Mouse (Mus musculus) heart, embryonic 14.5 days (tissue): ENCODE data around the gene Iqgap3. TPM values are rescaled to one million over a fixed set of nuclear protein-coding genes. Genes with fewer than 3 reads are reported as not detected.

Experiments
- ATAC-seq: fragments of 200-750 bp; cut with Nextera tagmentation; 2 replicates; pipeline ENCODE4 v1.8.0; 2017; ENCODE audit warnings: low read depth, moderate TSS enrichment; ENCODE audit not compliant: insufficient number of reproducible peaks, insufficient read depth, low FRiP score
- H3K27ac ChIP-seq, 2 experiments: fragments of 200-500 bp in 1 of 2; fragments of 300-500 bp in 1 of 2; sonication (generic) in 1 of 2; replicated peaks in 1 of 2; 2 replicates each; pipeline ENCODE4 v1.5.1; 2012 to 2014; ENCODE audit warnings: low read depth in 2 of 2, low read length in 2 of 2, control low read depth in 1 of 2, mild to moderate bottlenecking in 1 of 2, mixed read lengths in 1 of 2; ENCODE audit not compliant: control insufficient read depth in 1 of 2, insufficient read depth in 1 of 2
- H3K27me3 ChIP-seq: fragments of 300-500 bp; sonication (generic); 2 replicates; pipeline ENCODE4 v1.6.1; 2014; ENCODE audit warnings: mild to moderate bottlenecking, low read length, control low read depth; ENCODE audit not compliant: control insufficient read depth, insufficient read depth
- H3K36me3 ChIP-seq: fragments of 300-500 bp; sonication (generic); 2 replicates; pipeline ENCODE4 v1.6.1; 2014; ENCODE audit warnings: mild to moderate bottlenecking, control low read depth, low read length, mixed read lengths; ENCODE audit not compliant: control insufficient read depth, insufficient read depth
- H3K4me1 ChIP-seq, 2 experiments: fragments of 200-500 bp in 1 of 2; fragments of 300-500 bp in 1 of 2; sonication (generic) in 1 of 2; 2 replicates each; pipeline ENCODE4 v1.6.1; 2012 to 2014; ENCODE audit warnings: low read length in 2 of 2, control low read depth in 1 of 2, mixed read lengths in 1 of 2; ENCODE audit not compliant: control insufficient read depth in 2 of 2, insufficient read depth in 2 of 2
- H3K4me2 ChIP-seq: fragments of 300-500 bp; sonication (generic); 2 replicates; pipeline ENCODE4 v1.6.1; 2014; ENCODE audit warnings: mild to moderate bottlenecking, low read length
- H3K4me3 ChIP-seq, 2 experiments: fragments of 200-500 bp in 1 of 2; fragments of 300-500 bp in 1 of 2; sonication (generic) in 1 of 2; 2 replicates each; pipeline ENCODE4 v1.5.1; 2012 to 2014; ENCODE audit warnings: low read length in 2 of 2, mild to moderate bottlenecking in 2 of 2, control low read depth in 1 of 2, low read depth in 1 of 2, moderate library complexity in 1 of 2; ENCODE audit not compliant: control insufficient read depth in 1 of 2, insufficient read depth in 1 of 2
- H3K9ac ChIP-seq: fragments of 300-500 bp; sonication (generic); 2 replicates; pipeline ENCODE4 v1.6.1; 2014; ENCODE audit warnings: mild to moderate bottlenecking, low read length
- H3K9me3 ChIP-seq: fragments of 300-500 bp; sonication (generic); 2 replicates; pipeline ENCODE4 v1.6.1; 2016; ENCODE audit warnings: low read length, control low read depth; ENCODE audit not compliant: control insufficient read depth
- WGBS: fragments of 180-500 bp; shearing (Covaris S2); extraction: QIAGEN DNeasy Blood & Tissue Kit; methylation state at CpG from one replicate; pipeline ENCODE4 v1.1.7; 2014; 5-methylcytosine and 5-hydroxymethylcytosine counted together
- polyA plus RNA-seq: library from polyadenylated mRNA; unstranded; fragments of >200 nt; fragmentation: Nextera tagmentation; extraction: Ambion mirVana; gene quantifications from 2 replicates; pipeline ENCODE4 v1.2.1, GENCODE M21; 2014

Iqgap3 gene
- polyA plus RNA-seq, 1 experiment from 2014 or later = 22.8 TPM

DNA sequence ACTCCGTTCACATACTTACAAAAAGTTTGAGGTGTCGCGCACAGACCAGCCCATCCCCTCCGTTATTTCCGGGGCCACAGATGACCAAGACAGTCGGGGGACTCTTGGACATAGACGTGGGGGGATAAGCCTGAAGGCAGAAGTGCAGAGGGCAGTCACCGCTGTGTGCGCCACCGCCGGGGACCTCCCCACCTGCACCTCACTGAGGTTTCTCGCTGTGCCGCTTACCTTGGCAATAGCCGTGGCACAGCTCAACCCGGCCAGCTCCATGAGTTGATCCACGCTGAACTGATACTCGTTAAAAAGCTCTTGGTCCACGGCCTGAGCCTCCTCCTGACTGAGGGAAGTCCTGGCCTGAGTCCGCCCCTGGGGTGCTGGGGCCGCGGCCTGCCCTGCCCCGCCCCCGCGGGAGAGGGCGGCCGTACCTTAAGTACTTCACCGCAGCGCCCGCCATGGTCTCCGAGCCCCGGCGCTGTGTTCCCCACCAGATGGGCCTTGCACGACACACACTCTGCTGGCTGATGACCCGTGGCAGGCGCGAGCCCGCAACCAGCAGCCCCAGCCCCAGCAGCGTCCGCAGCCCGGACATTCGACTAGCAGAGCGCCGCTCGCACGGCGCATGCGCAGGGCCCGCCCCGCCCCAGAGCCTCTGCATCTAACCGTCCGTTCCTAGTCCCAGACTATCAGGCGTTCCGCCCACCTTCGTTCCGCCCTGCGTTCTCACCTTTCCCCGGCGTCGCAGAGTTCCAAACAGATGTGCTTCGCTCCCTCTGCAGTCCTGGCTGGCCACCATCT is 23.7 kb upstream of the Iqgap3 start, which contains the start of gene Naxe:
Gene Naxe, minus strand, starts transcription at position 594 of the 795 bp plus-strand sequence.
- Histone ChIP-seq H3K4me3 (peak within 1 kb of the TSS; percentile 88 to 94), H3K9me3 (no peaks in the 10 kb centered on the region), H3K36me3 (peaks cover 40% of the 10 kb centered on the region), H3K27me3 (no peaks in the 10 kb centered on the region), H3K4me2 (peak within 1 kb of the TSS; percentile 94), H3K4me1 (peaks cover 3 to 8% of the 10 kb centered on the region in 2 experiments; a peak in 2 of 4 replicates), H3K9ac (peak within 1 kb of the TSS; percentile 91), H3K27ac (peak within 1 kb of the TSS; percentile 47 to 72; a peak in 2 of 4 replicates)
- under 1% methylated on average over 60 of the region's 60 CpGs for WGBS
- ATAC-seq = peak; percentile 85

GRCm38 (mm10) chr3:88068386-88068785 is 13.4 kb upstream of the Iqgap3 start:
- WGBS = 31% methylated on average over 2 of the region's 2 CpGs

GRCm38 (mm10) chr3:88071783-88072182 is 10.0 kb upstream of the Iqgap3 start:
- H3K4me2 ChIP-seq = no peak overlapping the region
- H3K9ac ChIP-seq = no peak overlapping the region
- 0% methylated on average over 5 of the region's 5 CpGs for WGBS
- no peaks in the 10 kb centered on the region for H3K36me3 ChIP-seq
- peaks cover 6% of the 10 kb centered on the region; the same call in 1 of the 2 replicates for H3K27me3 ChIP-seq
- no peaks in the 10 kb centered on the region for H3K9me3 ChIP-seq
- H3K4me3 ChIP-seq = no peak overlapping the region
- no peaks in the 10 kb centered on the region; a peak in 1 of 4 replicates for H3K4me1 ChIP-seq
- no peak overlapping the region for H3K27ac ChIP-seq
- 0 out of 2 replicates have a peak, but pooled peaks have one; percentile 49 for ATAC-seq

More at GRCm38 (mm10) chr3:88068386-88068785, 13.4 kb upstream of the Iqgap3 start:
- Histone ChIP-seq H3K36me3 (no peaks in the 10 kb centered on the region), H3K9me3 (no peaks in the 10 kb centered on the region), H3K9ac (no peak overlapping the region), H3K4me2 (no peak overlapping the region), H3K27me3 (peaks cover 6% of the 10 kb centered on the region; the same call in 1 of the 2 replicates), H3K27ac (no peak overlapping the region), H3K4me1 (no peaks in the 10 kb centered on the region; a peak in 1 of 4 replicates), H3K4me3 (no peak overlapping the region)
- no peak for ATAC-seq

DNA sequence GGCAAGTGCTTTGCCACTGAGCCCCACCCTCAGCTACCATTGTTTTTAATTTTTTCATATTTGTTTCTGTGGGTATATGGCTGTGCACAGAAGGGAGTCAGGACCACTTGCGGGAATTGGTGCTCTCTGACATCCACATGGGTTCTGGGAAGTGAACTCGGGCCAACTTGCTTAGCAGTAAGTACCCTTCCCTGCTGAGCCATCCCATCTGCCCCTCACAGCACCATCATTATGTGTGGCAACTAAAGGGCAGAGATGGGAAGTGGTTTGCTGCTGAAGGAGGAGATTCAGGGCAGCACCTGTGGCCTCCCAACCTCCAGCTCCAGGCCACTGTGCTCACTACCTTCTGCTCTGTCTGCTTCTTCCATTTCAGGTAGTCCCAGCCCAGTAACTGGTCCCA is 8.1 kb upstream of the Iqgap3 start:
- no peak overlapping the region for H3K9ac ChIP-seq
- no peak overlapping the region for H3K4me2 ChIP-seq
- no peak overlapping the region for H3K27ac ChIP-seq
- WGBS = 57% methylated on average over 2 of the region's 2 CpGs
- no peaks in the 10 kb centered on the region for H3K36me3 ChIP-seq
- no peak for ATAC-seq
- H3K4me3 ChIP-seq = no peak overlapping the region
- peaks cover 6% of the 10 kb centered on the region; the same call in 1 of the 2 replicates for H3K27me3 ChIP-seq
- H3K4me1 ChIP-seq = no peaks in the 10 kb centered on the region
- no peaks in the 10 kb centered on the region for H3K9me3 ChIP-seq

GRCm38 (mm10) chr3:88074351-88074750 is 7.4 kb upstream of the Iqgap3 start:
- no peak overlapping the region for H3K4me3 ChIP-seq
- no peak overlapping the region for H3K27ac ChIP-seq
- no peak for ATAC-seq
- no peak overlapping the region for H3K9ac ChIP-seq
- 62% methylated on average over 2 of the region's 2 CpGs for WGBS
- peaks cover 6% of the 10 kb centered on the region; the same call in 1 of the 2 replicates for H3K27me3 ChIP-seq
- no peak overlapping the region for H3K4me2 ChIP-seq
- H3K4me1 ChIP-seq = no peaks in the 10 kb centered on the region
- H3K36me3 ChIP-seq = no peaks in the 10 kb centered on the region
- H3K9me3 ChIP-seq = no peaks in the 10 kb centered on the region

GRCm38 (mm10) chr3:88074766-88075165 is 7.0 kb upstream of the Iqgap3 start:
- peaks cover 6% of the 10 kb centered on the region; the same call in 1 of the 2 replicates for H3K27me3 ChIP-seq
- ATAC-seq = no peak
- no peak overlapping the region for H3K27ac ChIP-seq
- H3K9me3 ChIP-seq = no peaks in the 10 kb centered on the region
- no peaks in the 10 kb centered on the region for H3K4me1 ChIP-seq
- WGBS = 67% methylated on average over 8 of the region's 8 CpGs
- no peak overlapping the region for H3K9ac ChIP-seq
- H3K36me3 ChIP-seq = no peaks in the 10 kb centered on the region
- no peak overlapping the region for H3K4me2 ChIP-seq
- H3K4me3 ChIP-seq = no peak overlapping the region

DNA sequence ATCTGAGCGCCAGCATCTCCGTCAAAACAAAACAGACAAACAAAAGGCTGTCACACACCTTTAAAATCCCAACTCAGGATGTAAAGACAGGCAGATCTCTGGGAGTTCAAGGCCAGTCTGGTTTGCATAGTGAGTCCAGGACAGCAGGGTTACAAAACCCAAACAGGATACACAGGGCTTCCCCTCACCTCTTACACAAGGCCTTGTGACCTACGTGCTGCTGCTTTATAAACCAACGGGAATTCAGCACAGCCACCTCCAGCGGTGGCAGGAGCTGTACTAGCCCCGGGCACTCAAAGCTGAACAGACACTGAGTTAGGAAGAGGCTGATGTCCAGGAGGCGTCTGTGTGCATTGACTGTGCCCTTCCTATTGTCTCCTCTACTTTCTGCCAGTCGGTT is 4.3 kb upstream of the Iqgap3 start:
- H3K27ac ChIP-seq = no peak overlapping the region
- no peak for ATAC-seq
- H3K4me3 ChIP-seq = no peak overlapping the region
- no peak overlapping the region for H3K9ac ChIP-seq
- H3K4me2 ChIP-seq = no peak overlapping the region
- no peaks in the 10 kb centered on the region for H3K36me3 ChIP-seq
- WGBS = 44% methylated on average over 8 of the region's 8 CpGs
- H3K4me1 ChIP-seq = peaks cover 1 to 7% of the 10 kb centered on the region in 2 experiments
- no peaks in the 10 kb centered on the region for H3K9me3 ChIP-seq
- peaks cover 5% of the 10 kb centered on the region; the same call in 1 of the 2 replicates for H3K27me3 ChIP-seq
